Mouse (Mus musculus): ENCODE measurements around the gene 2610301B20Rik.
A peak's percentile ranks its signal among the peaks of the same experiment; 100 is the strongest.
"Not testable (repeated sequence)": the region's sequence is repeated elsewhere in the genome, so short reads cannot be mapped to it uniquely, and the experiment has no call there.

Gene 2610301B20Rik

DNA sequence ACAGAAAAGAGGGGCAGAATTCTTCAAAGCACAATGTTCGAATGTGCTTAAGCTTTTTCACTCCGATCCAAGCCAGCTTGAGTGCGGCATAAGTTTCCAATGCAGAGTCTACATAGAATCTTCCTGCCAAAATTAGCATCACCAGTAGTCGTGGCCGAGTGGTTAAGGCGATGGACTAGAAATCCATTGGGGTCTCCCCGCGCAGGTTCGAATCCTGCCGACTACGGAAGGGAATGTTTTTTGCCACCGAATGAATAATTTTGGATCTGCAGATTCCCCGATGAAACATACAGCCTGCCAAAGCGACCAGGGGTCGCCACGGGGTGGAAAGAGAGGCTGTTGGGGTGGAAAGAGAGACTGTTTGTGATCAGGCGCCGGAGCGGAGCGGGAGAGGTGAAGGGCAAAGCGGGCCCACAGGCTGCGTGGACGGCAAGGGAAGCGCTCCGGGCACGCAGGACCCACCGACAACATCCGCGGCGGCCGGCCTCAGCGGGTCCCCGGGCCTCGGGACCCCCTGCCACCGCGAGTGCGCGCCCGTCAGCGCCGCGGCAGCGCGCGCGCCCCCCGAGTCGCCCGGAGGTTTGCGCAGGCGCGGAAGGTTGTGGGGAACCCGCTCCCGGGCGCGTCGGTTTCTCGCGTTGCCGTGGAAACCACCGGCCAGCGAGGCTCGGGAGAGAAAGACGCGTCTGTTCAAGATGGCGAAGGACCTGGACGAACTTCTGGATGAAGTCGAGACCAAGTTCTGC is at the start of gene 2610301B20Rik:
2610301B20Rik (plus strand) TSS at position 579 of the 746 bp plus-strand sequence.
- peak; percentile 94 for DNase-seq

DNA sequence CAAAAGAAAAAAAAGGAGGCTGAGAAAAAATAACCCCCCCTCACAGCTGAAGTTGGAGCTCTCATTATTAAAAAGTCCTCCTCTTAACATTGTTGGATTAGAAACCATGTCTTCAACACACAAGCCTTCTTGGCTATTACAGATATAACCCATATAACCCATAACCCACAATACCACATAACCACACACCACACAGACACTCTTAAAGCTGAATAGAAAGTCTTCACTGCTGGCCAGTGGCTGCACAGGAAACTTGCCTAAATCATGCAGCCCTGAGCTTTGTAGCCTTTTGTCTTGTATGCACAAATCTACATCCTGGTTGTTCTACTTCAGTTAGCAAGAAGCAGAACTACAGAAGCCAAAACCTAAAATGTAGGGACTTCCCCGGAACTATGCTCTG is 41.0 kb upstream of the 2610301B20Rik start:
- no peak for DNase-seq

DNA sequence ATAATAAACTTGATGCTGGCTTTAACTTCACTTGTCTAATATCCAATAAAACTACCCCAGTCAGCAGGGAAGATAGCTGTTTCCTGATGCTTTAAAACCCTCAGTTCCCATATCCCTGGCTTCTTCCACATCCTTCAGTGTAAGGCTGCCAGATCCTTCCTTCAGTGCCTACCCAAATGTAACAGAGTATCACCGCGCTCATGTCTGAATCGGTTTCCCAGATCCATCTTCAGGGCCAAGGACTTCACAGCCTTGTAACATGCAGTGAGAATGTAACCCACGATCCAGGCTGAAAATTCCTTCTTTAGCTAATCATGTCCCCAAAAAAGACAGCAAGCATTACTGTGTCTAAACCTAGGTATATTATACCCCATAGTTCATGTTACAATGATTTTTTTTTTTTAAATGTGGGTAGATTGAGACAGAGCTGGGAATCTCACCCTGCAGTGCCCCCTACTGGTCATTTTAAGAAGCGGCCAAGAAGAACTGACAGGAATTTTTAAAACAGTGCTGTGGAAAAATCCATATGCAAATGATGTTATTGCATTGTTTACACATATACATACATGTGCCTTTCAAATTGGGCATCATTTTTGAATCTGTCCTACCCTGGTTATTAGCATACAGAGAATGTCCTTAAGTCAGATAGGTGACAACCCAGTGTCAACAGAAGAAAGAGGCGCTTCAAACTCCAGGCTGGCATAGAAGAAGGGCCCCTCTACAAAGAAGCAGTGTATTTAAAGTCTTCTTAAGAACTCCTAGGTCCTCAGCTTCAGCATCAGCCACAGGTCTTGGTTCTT is 38.8 kb upstream of the 2610301B20Rik start:
- DNase-seq: peak; percentile 31

DNA sequence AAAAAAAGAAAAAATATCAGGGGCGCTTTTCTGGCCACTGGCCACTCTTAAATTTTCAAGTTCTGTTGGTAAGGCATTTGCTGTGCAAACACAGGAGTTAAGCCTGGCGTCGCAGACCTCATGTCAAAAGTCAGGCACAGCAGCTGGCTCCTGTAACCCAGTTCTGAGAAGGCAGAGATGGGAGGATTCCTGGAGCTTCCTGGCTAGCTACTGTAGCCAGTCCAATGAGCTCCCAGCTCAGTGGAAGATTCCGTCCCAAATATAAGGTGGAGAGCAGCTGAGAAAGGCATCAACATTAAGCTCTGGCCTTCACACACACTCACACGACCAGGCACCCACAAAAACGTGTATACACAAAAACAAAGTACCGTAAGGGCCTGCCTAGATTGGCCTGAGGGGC is 28.4 kb upstream of the 2610301B20Rik start:
- DNase-seq: no peak

DNA sequence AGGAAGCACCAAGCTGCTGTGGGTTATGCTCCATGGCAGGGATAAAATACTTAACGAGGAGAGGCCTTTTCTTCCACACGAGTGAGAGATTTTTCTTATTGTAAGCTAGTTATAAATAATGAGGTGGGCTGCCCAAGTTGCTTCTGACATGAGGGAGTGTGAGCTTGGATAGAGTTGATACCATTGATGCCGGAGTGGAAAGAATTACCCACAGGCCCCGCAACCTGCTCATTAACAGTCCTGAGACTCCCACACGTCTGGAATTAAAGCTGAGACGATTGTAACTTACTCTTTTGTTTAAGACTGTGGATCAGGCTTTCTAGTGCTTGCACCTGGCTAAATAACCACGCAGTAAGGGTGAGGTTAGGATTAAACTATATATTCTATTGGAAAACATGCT is 24.5 kb upstream of the 2610301B20Rik start:
- DNase-seq: no peak

DNA sequence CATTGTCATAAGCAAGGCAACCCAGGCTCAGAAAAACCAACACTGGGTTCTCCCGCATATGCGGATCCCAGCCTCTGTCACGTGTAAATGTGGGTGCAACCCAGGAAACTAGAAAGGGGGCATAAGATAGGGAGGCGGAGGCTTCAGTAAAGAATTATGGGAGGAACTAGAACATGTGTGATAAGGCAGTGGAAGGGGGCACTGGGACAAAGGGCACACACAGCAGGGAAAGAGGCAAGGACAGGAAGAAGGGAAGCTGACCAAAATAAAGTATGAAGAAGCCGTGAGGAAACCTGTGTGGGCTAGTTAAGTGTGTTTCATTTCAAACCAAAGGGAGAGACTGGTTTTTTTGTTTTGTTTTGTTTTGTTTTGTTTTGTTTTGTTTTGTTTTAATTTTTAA is 23.3 kb upstream of the 2610301B20Rik start:
- DNase-seq: no peak

DNA sequence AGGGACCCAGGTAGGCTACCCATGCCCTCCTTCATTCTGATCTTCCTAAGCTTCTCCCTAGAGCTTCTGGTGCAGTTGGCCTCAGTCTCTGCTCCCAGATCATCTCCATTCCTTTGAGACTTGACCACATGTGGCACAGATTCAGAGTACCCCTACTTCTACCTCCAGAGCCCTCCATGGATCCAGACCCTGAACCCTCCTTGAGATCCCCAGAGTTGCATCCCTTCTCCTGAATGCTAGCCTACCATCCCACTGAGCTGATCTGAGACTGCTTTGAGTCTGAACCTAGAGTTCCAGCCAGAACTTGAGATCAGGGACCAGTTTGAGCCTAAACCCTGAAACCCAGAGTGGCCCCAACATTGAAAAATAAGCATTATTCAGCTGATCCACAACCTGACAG is 15.1 kb upstream of the 2610301B20Rik start:
- no peak for DNase-seq

DNA sequence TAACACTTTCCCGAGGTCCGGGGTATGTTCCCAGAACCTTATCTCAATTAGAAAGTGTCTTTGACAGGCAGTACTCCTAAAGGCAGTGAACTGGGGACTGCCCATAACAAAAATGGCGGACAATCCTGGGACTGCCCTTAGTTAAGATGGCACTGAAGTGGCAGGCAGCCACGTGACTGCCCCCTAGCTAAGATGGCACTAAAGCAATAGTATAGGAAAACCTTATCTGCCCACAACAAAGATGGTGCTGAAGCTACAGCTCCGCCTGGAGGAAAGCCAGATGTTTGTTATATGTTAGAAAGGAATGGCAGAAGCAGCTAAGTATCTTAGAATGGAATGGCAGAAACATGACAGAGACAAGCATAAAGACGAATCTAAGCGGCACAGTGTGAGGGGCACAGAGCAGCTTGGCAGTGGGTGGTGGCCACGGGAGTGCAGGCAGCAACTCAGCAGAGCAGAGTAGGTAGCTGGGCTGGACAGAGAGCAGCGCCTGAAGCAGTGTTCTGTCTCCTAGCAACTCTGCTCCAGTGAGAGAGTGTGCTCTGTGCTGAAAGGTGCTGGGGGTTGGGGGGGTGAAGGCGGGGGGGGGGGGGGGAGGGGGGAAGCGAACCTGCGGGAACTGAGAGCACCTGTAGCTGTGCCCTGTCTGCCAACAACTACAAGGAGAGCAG is 14.3 kb upstream of the 2610301B20Rik start:
- no peak for DNase-seq

DNA sequence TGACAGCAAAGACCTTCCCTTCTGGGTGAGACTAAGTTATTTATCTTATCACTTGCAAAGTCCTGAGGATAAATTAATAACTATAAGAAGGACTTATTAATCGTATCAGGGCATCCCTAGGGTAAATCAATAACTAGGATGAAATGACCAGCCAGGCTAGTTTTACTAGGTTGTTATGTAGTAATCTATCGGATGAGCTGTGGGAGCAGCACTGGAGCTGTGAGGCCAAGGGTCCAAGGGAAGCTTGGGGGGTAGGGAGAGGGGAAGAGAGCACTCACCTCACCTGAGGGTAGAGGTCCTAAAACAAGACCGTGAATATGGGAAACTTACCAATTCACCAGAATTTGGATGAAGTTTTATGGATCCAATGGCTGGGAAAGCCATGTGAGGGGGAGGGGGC is 13.5 kb upstream of the 2610301B20Rik start:
- DNase-seq: no peak

DNA sequence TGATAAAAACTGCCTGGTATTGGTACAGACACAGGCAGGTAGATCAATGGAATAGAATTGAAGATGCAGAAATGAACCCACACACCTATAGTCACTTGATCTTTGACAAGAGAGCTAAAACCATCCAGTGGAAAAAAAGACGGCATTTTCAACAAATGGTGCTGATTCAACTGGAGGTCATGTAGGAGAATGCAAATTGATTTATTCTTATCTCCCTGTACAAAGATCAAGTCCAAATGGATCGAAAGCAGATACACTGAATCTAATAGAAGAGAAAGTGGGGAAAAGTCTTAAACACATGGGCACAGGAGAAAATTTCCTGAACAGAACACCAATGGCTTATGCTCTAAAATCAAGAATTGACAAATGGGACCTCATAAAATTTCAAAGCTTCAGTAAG is 11.4 kb upstream of the 2610301B20Rik start:
- not testable (repeated sequence) for DNase-seq

DNA sequence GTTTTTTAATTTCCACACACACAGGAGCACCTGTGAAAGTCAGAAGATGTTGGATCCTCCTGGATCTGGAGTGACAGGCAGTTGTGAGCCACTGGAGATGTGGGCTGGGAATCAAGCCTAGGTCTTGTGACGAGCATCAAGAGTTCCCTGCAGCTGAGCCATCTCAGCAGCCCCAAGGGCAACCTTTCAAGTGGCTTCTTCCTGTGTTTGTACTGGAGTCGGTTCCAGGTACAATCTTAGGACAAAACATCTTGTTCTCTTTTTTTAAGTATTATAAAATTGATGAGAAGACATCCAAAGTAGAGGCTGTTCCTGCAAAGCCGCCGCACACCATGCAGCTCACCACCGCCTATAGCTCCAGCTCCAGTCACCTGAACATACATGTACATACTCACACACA is 2.1 kb upstream of the 2610301B20Rik start:
- no peak for DNase-seq

DNA sequence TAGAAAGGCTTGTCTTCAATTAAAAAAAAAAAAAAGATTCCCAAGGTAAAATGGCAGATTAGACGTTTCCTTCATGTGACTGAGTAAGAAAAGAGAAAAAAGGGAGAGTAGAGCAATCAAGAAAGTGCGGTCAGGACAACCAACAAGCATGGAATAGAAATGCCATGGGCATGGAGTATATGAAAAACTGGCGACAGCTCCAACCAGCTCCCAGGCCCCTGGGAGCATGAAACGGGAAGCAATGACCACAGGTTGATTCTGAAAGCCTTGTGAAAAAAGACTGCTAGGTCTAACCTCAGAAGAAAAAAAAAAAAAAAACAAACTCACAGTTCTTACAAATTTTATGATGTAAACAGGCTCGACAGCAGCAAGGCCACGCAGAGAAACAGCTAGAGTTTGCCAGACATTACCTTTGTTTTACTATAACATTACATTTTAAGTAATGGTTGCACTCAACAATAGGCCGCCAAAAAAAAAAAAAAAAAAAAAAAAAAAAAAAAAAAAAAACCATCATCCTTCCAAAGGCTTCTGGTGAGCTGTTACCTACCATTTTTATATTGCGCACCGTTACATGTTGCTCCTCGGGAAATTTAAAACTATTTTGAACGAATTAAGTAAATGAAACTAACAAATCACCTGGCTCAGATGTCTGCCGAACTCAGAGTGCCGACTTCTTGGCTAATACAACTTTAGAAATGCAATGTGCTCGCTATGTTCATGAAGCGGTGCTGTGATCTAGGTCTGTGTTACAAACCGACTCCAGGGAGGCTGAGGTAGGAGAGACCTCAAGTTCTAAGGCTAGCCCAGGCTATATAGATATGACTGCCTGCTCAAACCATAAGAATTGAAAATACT is 1.4 kb upstream of the 2610301B20Rik start:
- DNase-seq: no peak

DNA sequence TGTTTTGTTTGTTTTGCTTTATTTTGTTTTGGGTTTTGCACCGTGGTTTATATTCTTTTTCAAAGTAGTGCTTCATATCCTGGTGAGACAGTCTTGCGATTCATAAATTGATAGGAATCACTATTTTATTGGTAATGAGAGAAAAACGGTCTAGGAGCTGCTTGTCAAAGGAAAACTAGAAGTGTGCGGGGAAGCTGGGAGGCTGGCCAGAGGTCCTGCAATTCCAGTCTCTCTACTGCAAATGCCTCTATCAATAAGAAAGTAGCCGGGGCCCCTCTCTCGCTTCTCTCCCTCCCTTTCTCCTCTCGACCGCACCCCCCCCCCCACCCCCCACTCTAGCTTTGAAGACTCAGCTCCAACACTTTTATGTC is 764 bp upstream of the 2610301B20Rik start:
- no peak for DNase-seq

DNA sequence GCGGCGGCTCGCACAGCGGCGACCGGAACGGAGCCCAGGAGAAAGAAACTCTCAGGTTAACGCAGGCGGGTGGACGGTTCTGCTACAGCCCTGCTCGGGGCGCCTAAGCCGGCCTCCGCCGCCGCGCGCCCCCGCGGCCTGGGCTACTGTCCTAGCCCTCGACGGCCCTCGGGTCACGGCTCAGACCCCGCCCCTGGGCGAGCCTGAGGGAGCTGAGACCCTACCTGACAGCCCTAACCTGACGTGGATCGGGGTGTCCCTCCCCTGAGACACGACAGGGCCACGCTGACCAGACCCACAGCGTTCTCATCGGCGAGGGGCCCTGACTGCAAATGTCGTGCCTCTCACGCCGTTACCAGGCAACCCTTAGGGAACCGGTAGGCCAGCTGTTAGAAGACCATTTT is 422 bp downstream of the 2610301B20Rik start:
- peak; percentile 65 for DNase-seq

DNA sequence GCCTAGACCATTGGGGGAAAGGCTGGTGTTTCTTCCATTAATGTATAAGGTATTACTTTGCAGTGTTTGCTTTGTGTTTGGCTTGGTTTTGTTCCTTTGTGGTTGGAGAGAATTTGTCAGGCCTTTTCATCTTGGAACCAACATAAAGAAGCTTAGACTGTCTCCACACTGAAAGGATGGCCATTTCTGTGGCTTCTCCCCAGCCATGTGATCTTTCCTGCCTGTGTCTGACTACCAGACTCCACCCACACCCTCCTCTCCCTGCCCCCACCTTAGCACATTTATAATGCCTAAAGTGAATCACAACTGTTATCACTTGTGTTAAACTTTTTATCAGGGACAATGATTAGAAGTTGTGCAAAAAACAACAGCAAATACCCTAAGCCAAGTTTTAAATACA is 1.1 kb downstream of the 2610301B20Rik start:
- peak; percentile 40 for DNase-seq

DNA sequence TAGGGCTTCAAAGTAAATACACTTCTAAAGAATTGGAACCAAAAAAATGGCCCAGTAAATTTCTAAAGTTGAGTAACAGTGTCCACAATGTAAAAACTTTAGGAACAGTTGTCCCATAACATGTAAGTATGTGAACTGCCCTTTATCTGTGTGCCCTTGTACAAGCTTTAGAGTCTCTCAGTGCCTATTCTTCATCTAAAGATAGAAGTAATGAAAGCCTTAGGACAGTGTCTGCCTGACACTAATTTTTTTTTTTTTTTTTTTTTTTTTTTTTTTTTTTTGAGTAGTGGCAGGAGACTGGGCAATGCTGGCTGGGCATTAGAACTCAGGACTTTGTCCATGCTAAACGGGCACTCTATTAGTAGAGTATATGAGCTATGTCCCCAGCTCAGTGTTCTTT is 2.8 kb downstream of the 2610301B20Rik start:
- no peak for DNase-seq

DNA sequence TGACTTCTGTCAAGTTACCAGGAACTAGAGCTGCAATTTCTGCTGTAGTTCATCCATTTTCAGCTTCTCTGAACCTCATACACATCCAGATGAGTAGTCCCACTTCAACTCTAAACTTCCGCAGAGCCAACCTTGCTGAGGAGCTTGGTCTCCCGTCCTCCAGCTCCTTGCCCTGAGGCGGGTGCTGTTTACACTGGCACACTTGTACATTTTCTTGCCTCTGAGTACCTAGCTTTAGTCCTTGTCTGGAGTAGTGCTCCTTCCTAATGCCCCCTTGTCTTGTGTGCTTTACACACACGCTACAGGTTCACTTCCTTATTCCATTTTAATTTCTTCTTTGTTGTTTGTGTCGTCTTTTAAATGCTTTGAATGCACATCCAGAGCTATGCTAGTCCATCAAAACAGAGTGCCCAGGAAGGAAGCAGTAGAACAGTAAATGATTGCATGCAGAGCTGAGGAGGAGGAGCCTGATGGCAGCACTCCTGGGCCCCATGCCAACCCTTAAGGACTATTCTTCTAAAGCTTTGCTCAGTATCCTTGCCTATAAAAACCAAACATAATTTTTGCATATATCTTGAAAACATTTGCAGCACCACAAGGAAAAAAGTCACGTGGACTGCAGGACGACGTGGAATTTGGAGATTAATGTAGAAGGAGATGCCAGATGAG is 9.6 kb downstream of the 2610301B20Rik start:
- peak; percentile 47 for DNase-seq

DNA sequence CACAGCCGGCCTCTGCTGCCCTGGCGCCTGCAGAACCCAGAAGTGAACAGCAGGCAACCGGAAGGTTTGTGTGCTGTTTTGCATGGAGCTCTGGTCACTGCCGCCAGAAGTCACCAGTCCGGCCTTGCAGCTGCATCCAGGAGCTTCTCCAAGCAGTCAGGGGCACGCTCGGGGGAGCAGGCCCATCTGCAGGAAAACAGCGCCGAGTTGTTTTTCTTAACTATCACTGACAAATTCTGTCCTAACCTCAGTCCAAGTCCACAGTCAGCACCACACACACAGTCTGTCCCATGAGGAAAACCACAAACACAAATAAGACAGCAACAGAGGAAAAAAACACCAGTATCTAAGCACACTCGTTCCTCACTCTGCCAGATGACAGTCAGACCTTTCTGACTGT is 14.5 kb downstream of the 2610301B20Rik start:
- no peak for DNase-seq

DNA sequence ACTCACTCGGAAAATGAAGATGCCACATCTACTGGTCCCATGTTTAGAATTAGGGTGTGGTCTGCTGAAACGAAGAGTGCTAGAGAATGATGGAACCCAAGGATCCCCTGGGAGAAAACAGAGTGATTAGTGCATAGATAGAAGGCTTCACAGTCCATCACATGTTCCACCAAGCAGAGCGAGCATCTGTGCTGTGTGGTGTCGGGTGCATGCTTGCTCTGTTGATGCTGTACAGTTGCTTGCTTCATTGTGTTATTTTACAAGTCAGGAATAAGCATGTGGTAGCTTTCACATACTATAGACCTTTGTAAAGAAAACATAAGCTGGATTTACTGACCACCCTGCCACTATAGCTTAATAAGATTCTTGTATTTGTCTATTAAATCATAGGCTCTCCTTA is 22.0 kb downstream of the 2610301B20Rik start:
- DNase-seq: no peak

DNA sequence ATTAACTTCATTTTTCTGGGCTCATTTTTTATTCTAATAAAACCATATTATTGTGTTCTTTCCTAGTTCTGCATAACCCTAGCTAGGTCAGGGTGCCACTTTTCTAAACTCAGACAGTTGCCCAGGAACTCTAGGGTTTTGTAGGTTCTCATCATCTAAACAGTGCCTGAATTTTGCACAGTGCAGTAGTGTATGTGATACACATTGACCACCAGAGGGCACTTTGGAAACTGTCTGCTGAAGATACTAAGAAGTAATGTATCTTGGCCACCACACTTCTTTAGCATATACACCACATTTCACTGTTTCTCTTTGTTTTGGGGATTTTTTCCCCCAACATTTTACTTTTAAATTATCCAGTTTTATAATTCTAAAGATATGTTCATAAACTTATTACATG is 22.6 kb downstream of the 2610301B20Rik start:
- DNase-seq: peak; percentile 46

DNA sequence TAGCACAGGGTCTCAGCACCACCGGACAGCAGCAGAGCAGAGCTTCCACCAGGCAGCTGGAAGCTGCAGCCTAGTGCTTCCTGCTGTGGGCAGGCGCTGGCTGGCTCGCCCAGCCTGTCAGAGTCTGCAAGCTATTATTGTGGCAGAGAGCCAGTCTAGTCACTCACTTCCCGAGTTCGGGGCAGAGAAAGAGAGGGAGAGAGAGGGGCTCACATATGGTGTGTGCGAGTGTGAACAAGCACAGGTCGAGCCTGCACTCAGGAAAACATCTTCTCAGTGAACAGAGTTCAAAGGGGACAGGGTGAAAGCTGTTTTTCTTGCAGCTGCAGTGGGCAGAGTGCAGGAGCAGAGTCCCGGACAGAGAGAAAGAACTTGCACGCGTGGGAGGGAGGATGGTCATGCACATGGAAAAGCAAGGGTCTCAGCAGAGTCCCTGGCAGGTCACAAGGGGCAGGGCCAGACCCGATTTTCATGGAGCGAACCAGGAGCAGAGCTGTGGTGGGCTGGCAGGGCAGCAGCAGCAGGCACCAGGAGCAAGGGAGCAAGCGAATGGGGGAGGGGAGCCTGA is 31.0 kb downstream of the 2610301B20Rik start:
- peak; percentile 25 for DNase-seq

DNA sequence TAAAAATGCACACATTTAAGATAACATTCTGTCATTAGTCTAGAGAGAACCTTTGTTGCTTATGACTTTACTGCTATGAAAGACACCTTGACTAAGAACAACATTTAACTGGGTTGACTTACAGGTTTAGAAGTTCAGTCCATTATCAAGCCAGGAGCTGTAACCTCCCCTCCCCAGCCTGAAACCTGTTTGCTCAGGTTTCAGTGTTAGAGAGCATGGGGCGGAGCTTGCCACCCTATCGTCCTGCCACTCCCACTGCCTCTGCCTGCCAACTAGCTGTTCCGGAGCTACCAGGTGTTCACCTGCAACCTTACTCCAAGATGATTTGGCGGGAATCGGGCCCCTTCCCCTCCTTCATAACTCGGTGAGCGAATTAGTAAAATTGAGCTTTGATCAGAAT is 37.1 kb downstream of the 2610301B20Rik start:
- peak; percentile 48 for DNase-seq
